Mouse (Mus musculus) granulocyte monocyte progenitor cell, adult 5-6 weeks (primary cell): ENCODE results near the gene Ifnk. TPM values are rescaled to one million over a fixed set of nuclear protein-coding genes. Genes with fewer than 3 reads are reported as not detected.

Experiments
- ATAC-seq: replicated peaks from 2 replicates; pipeline ENCODE4 v1.8.0; 2016; ENCODE audit warnings: mild to moderate bottlenecking, moderate TSS enrichment, inconsistent platforms; ENCODE audit not compliant: poor library complexity, severe bottlenecking
- total RNA-seq, 2 experiments: library from RNA; stranded (forward) in 1 of 2; stranded (reverse) in 1 of 2; fragments of 200-712, 200-1000 nt in 1 of 2; fragments of >200 nt in 1 of 2; fragmentation: Nextera tagmentation in 1 of 2; gene quantifications; 2 replicates each; pipeline ENCODE4 v1.2.3; 2014 to 2017

The Ifnk gene
- total RNA-seq (2014; fragmentation: Nextera tagmentation) (not detected in 2 replicates), total RNA-seq (2017) (not detected in 2 replicates)

DNA sequence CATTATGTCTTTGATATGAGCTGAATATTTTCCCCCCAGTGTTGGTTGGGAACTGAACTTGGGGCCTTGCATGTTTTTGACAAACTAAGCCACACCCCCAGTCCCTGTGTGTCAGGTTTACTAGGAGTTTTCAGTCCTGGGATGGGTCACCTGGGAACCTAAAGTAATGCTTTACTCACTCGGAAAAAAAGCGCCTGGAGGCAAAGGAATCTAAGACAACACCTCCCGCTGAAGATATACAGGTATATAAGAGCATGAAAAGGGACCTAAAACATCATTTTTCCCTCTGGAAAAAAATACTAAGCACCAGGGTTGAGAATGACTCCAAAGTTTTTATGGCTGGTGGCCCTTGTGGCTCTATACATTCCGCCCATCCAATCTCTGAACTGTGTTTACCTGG is at the start of gene Ifnk:
Gene Ifnk, plus strand, starts transcription at position 301 of the 400 bp plus-strand sequence.
- no peak for ATAC-seq

DNA sequence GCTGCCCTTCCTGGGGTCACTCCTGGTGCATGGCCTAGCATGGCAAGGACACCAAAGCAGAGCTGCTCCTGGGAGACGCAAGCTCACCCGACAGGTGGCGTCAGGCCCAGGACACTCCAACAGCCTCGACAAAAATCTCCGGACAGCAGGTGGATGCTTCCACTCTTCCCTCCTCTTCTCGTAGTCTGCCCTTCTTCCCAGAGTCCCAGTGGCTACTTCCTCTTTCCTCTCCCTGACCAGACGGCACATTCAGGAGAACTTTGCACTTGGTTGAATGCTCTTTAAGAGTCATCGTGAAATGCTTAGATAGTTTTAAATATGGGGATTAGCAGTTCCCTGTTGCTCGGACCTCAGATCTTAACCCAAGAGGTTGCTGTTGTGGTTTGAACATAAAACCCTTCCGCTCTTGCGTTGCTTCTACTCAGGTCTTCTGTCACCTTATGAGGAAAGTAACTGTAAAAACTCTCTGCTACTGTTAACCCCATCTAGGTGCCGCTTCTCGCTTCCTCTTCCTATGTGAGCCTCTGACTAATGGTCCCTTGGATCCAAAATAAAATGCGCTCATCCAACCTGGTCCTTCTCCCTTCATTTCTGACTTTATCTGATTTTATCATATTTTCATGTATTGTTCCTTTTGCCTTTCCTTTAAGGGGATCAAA is 46.6 kb upstream of the Ifnk start:
- peak; percentile 69 for ATAC-seq

DNA sequence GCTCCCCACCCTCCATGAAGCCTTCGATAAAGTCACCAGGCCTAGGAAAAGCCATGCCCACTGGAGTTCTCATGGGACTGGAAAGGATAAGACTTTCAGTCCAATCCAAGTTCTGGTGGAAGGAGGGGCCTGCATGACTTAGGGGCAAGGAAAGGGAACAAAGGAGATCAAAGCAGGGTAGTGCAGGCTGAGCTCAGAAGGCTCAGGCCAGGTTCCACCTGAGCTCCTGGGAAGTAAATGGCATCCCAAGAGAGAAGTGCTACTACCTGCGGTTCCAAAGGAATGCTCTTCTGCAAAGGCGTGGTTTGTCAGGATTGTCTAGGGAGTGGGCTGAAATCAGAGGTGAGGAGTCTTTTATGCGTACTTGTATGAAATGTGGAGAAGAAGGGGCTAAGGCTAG is 39.4 kb upstream of the Ifnk start:
- ATAC-seq: no peak

DNA sequence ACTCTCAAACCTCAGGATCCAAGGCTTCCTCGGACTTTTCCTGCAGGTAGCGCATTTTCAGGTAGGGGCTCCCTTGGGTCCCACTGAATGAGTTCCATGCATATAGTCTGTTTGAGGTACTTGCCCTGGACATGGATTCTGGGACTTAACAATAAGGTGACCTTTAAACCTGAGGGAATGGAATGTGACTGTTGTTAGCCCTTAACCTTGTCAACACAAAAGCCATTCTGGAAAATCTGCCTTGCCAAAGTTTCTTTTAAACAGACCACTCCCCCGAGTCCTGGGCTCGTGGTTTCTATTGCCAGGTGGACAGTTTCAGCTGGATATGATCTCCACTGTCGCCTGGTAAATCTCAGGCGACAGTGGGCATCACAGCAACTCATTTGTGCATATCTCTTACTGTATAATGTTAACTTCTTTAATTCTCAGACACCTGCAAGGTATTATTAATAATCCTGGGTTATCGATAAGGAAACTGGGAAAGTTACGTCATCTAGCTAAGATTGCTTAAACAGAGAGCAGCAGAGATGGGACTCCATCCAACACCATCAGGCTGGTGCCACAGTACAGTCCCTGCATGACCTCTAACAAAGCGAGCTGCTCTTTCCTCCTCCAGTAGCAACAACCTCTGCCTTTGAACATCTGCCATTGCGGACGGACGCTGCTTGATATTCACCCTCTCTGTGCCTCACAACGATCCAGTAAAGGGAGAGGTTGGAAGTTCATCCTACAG is 38.2 kb upstream of the Ifnk start:
- no peak for ATAC-seq

DNA sequence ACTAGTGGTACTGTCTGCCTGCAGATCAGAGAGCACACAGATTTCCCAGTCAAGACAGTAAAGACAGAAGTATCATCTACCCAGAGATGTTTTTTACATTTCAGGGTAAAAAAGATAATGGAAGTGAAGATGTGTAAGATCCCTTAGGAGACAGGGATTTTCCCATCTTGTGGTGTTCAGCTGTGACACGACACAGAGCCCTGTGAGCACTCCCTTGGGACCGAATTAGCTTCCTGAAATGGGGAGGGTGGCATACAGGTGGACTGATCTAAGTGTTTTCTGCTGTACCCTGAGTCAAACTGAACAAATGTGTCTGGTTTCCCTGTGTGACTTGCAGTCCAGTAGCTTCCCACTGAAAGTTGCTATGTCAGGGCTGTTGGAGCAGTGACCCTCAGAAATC is 36.9 kb upstream of the Ifnk start:
- ATAC-seq: no peak

DNA sequence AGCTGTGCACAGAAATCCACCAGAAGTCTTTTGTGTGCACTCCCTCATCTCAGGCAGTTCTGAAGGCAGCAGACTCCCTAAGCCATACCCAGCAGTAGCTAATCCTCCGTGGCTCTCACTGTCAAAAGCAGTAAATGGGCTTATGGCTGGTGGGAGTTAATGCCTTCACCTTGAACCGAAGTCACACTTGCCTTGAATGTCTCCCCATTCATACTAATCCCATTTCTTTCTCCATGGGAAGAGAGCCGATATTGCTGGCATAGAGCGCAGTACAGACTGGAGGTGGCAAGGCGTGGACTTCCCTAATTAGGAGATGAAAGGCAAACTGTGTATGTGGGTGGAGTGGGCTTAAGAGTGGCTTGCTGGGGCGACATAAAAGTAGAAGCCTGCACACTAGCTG is 35.9 kb upstream of the Ifnk start:
- ATAC-seq: no peak

DNA sequence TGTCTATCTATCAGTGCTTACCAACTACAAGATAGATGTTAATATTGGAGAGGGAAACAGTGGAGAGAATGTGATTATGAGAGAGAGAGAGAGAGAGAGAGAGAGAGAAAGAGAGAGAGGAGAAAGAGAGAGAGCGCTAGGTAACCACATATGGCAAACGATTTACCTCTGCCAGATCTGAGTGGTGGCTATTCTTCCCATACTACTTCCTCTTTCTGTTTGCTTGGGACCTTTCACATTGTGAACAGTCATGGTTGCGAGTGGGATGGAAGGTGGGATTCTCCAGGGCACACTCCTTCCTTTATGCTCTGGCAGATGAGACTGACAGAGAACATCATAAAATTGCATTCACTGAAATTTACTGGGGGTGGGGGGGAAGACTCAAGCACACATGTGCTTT is 34.7 kb upstream of the Ifnk start:
- peak; percentile 65 for ATAC-seq

DNA sequence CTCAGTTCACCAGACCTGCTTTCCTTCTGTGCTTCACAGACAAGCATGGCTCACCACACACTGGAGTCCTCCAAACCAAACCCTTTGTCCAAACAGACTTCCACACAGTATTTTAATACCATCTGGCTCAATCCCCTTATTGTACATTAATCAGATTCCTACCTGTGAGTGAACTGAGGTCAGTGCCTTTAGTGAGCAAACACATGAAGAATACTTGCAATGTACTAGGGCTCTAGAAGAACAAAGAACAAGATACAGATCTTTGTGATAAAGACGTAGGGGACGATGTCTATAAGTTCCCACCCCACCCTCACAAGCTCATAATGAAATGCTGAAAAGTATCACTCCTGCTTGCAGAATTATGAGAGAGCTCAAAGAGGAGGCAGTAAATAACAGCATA is 33.0 kb upstream of the Ifnk start:
- ATAC-seq: no peak

DNA sequence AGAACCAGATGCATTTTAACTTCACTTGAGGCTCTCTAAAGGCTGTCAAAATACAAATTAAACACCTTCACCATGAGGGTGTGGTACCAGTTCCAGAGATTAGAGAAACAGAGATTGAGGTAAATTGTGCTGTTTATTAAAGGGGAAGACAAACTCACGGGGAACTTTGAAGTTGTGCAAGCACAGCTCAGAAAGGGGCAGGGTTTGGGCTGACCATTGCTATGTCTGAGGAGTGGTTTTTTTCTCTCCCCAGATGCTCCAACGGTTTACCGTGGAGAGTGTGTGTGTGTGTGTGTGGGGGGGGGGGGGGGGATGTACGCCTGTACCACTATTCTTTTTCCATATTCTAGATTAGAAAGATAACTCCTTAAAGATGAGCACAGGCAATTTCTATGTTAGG is 31.7 kb upstream of the Ifnk start:
- peak; percentile 89 for ATAC-seq

DNA sequence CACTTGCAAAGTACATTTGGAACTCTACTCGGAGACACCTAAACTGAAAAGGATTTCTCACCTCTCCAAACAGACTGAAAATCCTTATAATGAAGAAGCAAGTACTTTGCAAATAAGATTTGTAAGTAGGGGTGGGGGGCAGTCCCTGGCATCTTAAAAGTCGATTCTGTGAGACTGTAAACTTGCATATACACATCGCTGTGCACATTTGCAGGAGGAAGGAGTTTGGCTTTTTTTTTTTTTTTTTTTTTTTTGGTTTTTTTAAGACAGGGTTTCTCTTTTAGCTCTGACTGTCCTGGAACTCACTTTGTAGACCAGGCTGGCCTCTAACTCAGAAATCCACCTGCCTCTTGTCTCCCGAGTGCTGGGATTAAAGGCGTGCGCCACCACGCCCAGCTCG is 31.3 kb upstream of the Ifnk start:
- ATAC-seq: no peak

DNA sequence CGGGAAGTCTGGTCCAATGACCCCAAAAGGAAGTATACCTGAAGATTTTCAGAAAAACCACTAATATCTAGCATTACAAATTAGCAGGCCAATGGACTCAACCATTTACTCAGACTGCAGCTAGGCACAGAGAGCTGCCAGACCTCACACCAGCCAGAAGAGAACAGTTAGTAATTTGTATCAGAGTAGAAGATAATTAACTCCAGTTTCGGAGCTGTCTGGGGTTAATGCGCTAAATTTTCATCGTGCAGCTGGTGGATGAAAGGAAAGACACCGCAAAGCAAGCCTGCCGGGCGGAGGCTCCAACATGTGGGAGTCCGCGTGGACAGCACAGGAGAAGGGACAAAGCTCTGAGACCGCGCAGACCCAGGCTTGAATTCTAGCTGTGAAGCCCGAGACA is 30.8 kb upstream of the Ifnk start:
- ATAC-seq: no peak

DNA sequence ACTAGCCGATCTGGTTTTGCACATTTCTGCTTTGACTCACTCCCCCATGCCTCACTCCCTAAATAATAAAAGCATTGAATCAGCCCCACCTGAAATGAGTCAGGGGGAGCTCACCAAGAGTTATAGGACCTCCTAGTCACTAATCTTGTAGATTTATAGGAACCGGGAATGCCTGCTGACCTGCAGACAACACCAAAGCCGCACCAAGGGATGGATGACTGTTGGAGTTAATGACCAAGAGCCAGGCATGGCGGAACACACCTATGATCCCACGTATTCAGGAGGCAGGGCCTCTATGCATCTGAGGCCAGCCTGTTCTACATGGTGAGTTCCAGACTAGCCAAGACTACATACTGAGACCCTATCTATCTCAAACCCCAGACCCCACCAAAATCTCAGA is 28.8 kb upstream of the Ifnk start:
- ATAC-seq: no peak

DNA sequence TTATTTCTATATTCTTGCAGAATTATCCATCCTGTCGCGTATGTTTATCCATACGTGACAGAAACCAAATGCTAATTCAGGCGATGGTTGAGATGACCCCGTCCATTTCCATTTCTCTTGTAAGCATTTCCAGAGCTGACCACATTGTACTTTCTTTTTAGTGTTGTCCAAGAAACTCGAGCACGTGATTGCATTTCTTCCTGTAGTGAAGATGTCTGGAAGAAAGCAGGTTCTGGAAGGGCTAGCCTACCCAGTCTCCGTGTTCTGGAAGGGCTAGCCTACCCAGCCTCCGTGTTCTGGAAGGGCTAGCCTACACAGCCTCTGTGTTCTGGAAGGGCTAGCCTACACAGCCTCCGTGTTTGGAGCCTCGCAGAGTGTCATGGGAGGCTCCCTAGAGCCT is 27.8 kb upstream of the Ifnk start:
- no peak for ATAC-seq

DNA sequence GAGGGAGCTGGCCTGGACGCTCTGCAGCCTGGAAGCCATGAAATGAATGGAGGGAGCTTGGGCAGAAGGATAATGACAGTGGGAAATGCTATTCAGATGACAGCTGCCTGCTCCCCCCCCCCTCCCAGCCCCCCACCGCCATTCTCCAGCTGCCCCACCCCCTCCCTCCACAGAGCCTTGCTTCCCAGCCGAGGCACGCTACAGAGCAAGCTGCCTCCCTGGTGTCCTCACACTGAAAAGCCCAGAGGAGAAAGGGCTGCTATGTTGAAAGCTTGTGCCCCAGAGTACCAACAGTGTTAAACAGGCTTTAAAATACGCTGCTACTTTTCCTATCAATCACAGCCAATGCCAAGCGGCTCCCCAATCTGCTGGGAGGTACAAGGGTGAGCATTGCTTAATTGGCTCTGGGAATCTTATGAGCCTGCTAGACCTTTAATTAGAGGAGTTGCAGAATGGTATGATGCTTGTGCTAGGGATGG is 26.5 kb upstream of the Ifnk start:
- ATAC-seq: no peak

DNA sequence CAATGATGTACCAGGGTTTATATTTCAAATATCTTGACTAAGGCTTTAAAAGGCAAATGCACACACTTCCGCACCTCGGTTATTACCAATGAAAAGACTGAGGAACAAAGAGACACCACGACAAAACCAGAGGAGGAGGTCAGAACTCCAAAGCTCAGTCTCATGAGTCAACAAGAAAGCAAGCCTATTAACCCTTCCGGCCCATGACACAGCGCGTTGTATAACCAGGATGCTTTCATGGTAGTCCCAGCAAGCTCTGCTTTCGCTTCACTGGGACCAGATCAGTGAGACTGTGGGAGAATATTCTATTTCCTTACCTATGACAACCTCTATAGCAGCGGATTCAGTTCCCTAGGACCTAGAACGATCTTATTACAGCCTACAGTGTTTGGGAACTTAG is 25.1 kb upstream of the Ifnk start:
- ATAC-seq: no peak

DNA sequence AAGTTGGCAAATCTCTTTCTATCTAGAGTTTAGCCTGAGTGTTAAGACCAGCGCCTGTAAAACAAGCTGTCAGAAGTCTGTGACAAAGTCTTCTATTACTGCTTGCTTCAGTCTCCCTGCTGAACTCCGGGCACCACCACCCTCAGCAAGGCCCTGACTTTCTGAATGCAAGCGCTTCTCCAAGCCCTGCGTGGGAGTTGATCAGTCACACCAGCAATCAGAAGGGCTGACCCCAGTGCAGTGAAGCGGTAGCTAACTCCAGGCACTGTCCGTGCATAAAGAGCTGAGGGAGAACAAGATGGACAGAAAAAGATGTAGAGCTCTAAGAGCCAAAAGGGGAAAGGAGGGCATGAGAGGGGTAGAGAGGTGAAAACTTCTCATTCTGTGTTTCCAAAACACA is 24.1 kb upstream of the Ifnk start:
- no peak for ATAC-seq

DNA sequence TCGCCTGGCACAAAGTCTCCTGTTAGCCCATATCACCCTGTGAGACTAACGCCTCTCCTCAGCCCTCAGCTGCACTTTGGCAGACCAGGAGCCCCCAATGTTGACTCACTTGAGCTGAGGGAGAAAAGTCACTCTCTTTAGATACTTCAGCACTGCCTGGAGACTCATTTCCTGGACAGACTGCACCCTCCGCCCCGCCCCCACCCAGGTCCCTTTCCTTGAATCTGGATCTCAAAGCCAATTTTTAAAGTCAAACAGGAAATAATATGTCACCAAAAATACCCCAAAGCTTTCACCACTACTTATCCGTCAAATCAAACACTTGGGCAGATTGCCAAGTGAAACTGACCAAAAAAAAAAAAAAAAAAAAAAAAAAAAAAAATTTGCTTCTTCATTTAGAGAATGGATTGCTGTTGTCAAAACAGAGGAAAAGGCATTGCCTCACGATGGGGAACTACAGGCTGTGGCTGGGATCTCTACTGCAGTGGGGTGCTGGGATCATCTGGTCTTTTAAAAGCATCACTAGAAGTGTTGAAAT is 21.4 kb upstream of the Ifnk start:
- ATAC-seq: peak; percentile 90

DNA sequence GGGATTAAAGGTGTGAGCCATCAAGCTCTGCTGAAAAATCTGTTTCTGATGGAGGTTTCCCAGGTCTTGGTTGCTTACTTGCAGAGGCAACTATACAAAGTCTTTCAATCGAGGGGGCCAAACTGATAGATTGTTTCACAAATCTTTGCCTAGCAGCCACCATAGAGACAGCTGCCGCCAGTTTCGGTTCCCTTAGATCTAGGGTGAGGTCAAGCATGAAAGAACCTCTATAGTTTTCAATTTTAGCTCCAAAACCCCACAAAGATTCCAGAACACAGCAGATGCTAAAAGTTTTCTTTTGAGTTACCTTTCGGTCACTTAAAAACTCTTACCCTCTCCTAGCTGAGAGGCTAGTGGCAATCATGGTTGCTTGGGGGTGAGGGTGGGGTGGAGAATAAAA is 20.3 kb upstream of the Ifnk start:
- peak; percentile 48 for ATAC-seq

DNA sequence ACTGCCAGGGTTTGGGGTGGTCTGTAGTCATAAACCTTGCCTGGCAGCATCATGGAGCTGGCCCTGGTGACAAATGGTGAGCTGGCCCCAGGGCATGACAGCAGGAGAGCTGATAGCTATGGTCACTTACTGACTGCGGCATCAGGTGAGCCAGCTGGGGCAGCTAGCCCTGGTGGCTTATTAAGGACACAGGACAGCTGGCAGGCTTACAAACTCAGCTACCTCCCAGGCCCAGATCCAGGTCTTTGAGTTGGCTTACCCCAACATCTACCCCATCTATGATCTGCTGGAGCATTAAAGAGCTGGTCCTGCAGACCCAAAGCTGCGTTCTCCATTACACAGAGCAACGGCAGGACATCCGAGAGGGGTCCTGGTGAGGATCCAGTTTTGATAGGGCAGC is 18.4 kb upstream of the Ifnk start:
- no peak for ATAC-seq

DNA sequence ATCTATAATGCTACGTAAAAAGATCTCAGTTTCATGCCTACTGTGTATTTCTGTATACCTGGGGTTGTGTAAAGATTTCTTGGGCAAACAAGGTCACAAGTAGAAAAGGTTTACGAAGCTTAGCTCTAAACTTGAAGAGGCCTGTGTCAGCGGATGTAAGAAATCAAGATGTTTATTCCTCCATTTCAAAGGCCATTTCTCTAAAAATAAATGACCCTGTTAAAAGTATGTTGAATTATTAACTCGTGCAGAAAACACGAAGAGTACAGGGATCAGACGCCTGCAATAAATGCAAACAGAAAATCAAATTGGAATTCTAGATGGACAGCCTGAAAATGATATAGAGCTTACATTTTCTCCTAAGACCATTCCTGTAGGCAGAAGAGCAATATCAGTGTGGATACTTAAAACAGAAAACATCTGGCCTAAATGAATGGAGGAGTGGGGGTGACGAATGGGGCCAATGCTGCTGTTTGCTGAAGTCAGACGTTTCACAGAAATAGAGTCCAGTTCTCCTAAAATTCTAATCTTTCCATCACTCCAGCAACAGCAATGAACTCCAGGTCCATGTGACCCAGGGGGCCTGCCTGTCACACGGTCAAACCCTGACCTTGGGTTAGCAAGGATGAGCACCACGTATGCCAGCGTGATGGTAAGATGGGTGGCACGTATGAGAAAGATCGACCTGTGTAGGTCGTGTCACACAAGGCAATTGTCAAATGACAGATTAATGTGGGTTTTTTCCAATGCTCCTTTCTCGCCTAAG is 16.8 kb upstream of the Ifnk start:
- ATAC-seq: no peak

DNA sequence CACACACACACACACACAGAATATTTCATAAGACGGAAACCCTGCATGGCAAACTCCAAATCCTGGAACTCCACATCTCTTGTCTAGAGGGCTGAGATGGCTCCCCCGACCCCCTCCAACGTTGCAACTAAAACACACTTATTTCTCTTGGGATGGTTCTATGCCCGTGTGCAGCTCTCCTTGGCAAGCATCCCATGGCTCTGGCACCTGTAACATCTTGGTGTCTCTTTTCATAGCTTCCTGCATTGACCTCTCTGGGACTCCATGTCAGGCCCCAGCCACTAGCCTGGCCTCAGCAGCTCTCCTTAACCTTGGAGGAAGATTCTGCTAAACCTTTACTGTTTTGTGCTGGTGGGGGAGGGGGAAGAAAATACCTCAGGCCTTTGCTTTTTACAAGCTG is 16.1 kb upstream of the Ifnk start:
- ATAC-seq: no peak
